Mouse (Mus musculus) forebrain, postnatal 0 days (tissue): ENCODE data around the gene Ccdc73. TPM values are rescaled to one million over a fixed set of nuclear protein-coding genes. Genes with fewer than 3 reads are reported as not detected.
A peak's percentile ranks its signal among the peaks of the same experiment; 100 is the strongest.
"Not testable (repeated sequence)": the region's sequence is repeated elsewhere in the genome, so short reads cannot be mapped to it uniquely, and the experiment has no call there.

Experiments
- ATAC-seq: fragments of 200-750 bp; cut with Nextera tagmentation; 2 replicates; pipeline ENCODE4 v1.8.0; 2017; ENCODE audit warnings: mild to moderate bottlenecking, moderate library complexity
- DNase-seq: peaks from one replicate; pipeline ENCODE4 v3.0.0-alpha.2; 2015
- H3K27ac ChIP-seq: fragments of 300-500 bp; sonication (generic); 2 replicates; pipeline ENCODE4 v1.5.1; 2014; ENCODE audit warnings: low read depth, mild to moderate bottlenecking, antibody characterized with exemption, low read length, moderate library complexity, mixed read lengths
- H3K27me3 ChIP-seq: fragments of 300-500 bp; sonication (generic); 2 replicates; pipeline ENCODE4 v1.6.1; 2014; ENCODE audit warnings: mild to moderate bottlenecking, low read length, mixed read lengths; ENCODE audit not compliant: insufficient read depth
- H3K36me3 ChIP-seq: fragments of 300-500 bp; sonication (generic); 2 replicates; pipeline ENCODE4 v1.6.1; 2014; ENCODE audit warnings: mild to moderate bottlenecking, moderate library complexity; ENCODE audit not compliant: insufficient read depth
- H3K4me1 ChIP-seq: fragments of 300-500 bp; sonication (generic); 2 replicates; pipeline ENCODE4 v1.6.1; 2014; ENCODE audit warnings: antibody characterized with exemption; ENCODE audit not compliant: insufficient read depth
- H3K4me2 ChIP-seq: fragments of 300-500 bp; sonication (generic); 2 replicates; pipeline ENCODE4 v1.6.1; 2014; ENCODE audit warnings: low read depth, mild to moderate bottlenecking, moderate library complexity
- H3K4me3 ChIP-seq: fragments of 300-500 bp; sonication (generic); 2 replicates; pipeline ENCODE4 v1.5.1; 2014; ENCODE audit warnings: low read depth, low read length, mixed read lengths
- H3K9ac ChIP-seq: fragments of 300-500 bp; sonication (generic); 2 replicates; pipeline ENCODE4 v1.6.1; 2014; ENCODE audit warnings: mild to moderate bottlenecking
- H3K9me3 ChIP-seq: fragments of 300-500 bp; sonication (generic); 2 replicates; pipeline ENCODE4 v1.6.1; 2016; ENCODE audit warnings: low read length
- CTCF ChIP-seq: sonication (generic); IDR thresholded peaks from 2 replicates; pipeline ENCODE4 v1.5.1; 2016; ENCODE audit warnings: antibody characterized with exemption, control low read depth, low read depth
- WGBS: fragments of 180-500 bp; shearing (Covaris S2); extraction: QIAGEN DNeasy Blood & Tissue Kit; methylation state at CpG from one replicate; pipeline ENCODE4 v1.1.7; 2014; 5-methylcytosine and 5-hydroxymethylcytosine counted together
- polyA plus RNA-seq: library from polyadenylated mRNA; unstranded; fragments of >200 nt; fragmentation: Nextera tagmentation; extraction: Ambion mirVana; gene quantifications from 2 replicates; pipeline ENCODE4 v1.2.1, GENCODE M21; 2015
- total RNA-seq: library from RNA; depleted of rRNA; stranded (reverse); fragments of >200 nt; gene quantifications from 2 replicates; pipeline ENCODE4 v1.2.3, GENCODE M21; 2014

Gene Ccdc73
- total and polyA plus RNA-seq, 2 experiments from 2014 or later: 3.9 TPM; not detected in 1

- Histone ChIP-seq H3K9ac (no peak overlapping the region), H3K27me3 (no peaks in the 10 kb centered on the region), H3K36me3 (no peaks in the 10 kb centered on the region), H3K27ac (no peak overlapping the region), H3K4me3 (no peak overlapping the region), H3K9me3 (no peaks in the 10 kb centered on the region), H3K4me1 (no peaks in the 10 kb centered on the region), H3K4me2 (no peak overlapping the region)
- DNase-seq (no peak), ATAC-seq (no peak)
- TF ChIP-seq CTCF: no peak
- 91% methylated on average over 4 of the region's 4 CpGs for WGBS
Measured at GRCm38 (mm10) chr2:104864176-104864860, 3.3 kb upstream of the Ccdc73 start.

GRCm38 (mm10) chr2:104869101-104869500 is 1.5 kb downstream of the Ccdc73 start:
- no peaks in the 10 kb centered on the region for H3K9me3 ChIP-seq
- 80% methylated on average over 3 of the region's 3 CpGs for WGBS
- no peak for TF ChIP-seq CTCF
- ATAC-seq (no peak), DNase-seq (no peak)
- H3K4me2 ChIP-seq: no peak overlapping the region
- no peak overlapping the region for H3K27ac ChIP-seq
- H3K4me3 ChIP-seq: no peak overlapping the region
- H3K4me1 ChIP-seq: no peaks in the 10 kb centered on the region
- H3K9ac ChIP-seq: no peak overlapping the region
- no peaks in the 10 kb centered on the region for H3K36me3 ChIP-seq
- no peaks in the 10 kb centered on the region for H3K27me3 ChIP-seq

GRCm38 (mm10) chr2:104878794-104879193 is 11.2 kb downstream of the Ccdc73 start:
- Histone ChIP-seq H3K9me3 (no peaks in the 10 kb centered on the region), H3K36me3 (no peaks in the 10 kb centered on the region), H3K27me3 (no peaks in the 10 kb centered on the region), H3K9ac (no peak overlapping the region), H3K4me2 (no peak overlapping the region), H3K27ac (no peak overlapping the region), H3K4me1 (no peaks in the 10 kb centered on the region), H3K4me3 (no peak overlapping the region)
- TF ChIP-seq CTCF: no peak
- ATAC-seq: no peak
- no peak for DNase-seq
- 82% methylated on average over 8 of the region's 8 CpGs for WGBS

GRCm38 (mm10) chr2:104886109-104886508 is 18.5 kb downstream of the Ccdc73 start:
- Histone ChIP-seq H3K4me1 (no peaks in the 10 kb centered on the region), H3K4me2 (no peak overlapping the region), H3K36me3 (no peaks in the 10 kb centered on the region), H3K27ac (no peak overlapping the region), H3K4me3 (no peak overlapping the region), H3K27me3 (no peaks in the 10 kb centered on the region), H3K9ac (no peak overlapping the region), H3K9me3 (no peaks in the 10 kb centered on the region)
- ATAC-seq (no peak), DNase-seq (no peak)
- 91% methylated on average over 18 of the region's 18 CpGs for WGBS
- no peak for TF ChIP-seq CTCF

GRCm38 (mm10) chr2:104887331-104887730 is 19.7 kb downstream of the Ccdc73 start:
- not testable (repeated sequence) for DNase-seq, H3K27ac ChIP-seq, H3K4me2 ChIP-seq, H3K27me3 ChIP-seq, H3K4me3 ChIP-seq, H3K9ac ChIP-seq, H3K4me1 ChIP-seq, H3K9me3 ChIP-seq, H3K36me3 ChIP-seq, ATAC-seq
- WGBS: 60% methylated on average over 2 of the region's 2 CpGs

GRCm38 (mm10) chr2:104887882-104888566 is 20.4 kb downstream of the Ccdc73 start:
- WGBS: 19% methylated on average over 10 of the region's 10 CpGs
- Histone ChIP-seq H3K4me1 (no peaks in the 10 kb centered on the region), H3K4me3 (no peak overlapping the region), H3K9ac (no peak overlapping the region), H3K27me3 (no peaks in the 10 kb centered on the region), H3K9me3 (no peaks in the 10 kb centered on the region), H3K4me2 (no peak overlapping the region), H3K36me3 (no peaks in the 10 kb centered on the region), H3K27ac (no peak overlapping the region)
- DNase-seq (peak; percentile 89), ATAC-seq (peak; percentile 81)
- peak; percentile 94 for TF ChIP-seq CTCF

- no peaks in the 10 kb centered on the region for H3K27me3 ChIP-seq
- TF ChIP-seq CTCF: no peak
- no peak for ATAC-seq
- H3K9ac ChIP-seq: no peak overlapping the region
- H3K4me2 ChIP-seq: no peak overlapping the region
- no peaks in the 10 kb centered on the region for H3K36me3 ChIP-seq
- WGBS: 89% methylated on average over 2 of the region's 2 CpGs
- H3K4me3 ChIP-seq: no peak overlapping the region
- no peak overlapping the region for H3K27ac ChIP-seq
- H3K9me3 ChIP-seq: no peaks in the 10 kb centered on the region
- H3K4me1 ChIP-seq: no peaks in the 10 kb centered on the region
- no peak for DNase-seq
Measured at GRCm38 (mm10) chr2:104899975-104900374, 32.4 kb downstream of the Ccdc73 start.
